Mouse (Mus musculus) stomach, embryonic 14.5 days (tissue): ENCODE results near the gene Daam2. TPM values are rescaled to one million over a fixed set of nuclear protein-coding genes. Genes with fewer than 3 reads are reported as not detected.

Experiments
- ATAC-seq: fragments of 200-750 bp; cut with Nextera tagmentation; 2 replicates; pipeline ENCODE4 v1.8.0; 2017; ENCODE audit warnings: low read depth, moderate TSS enrichment; ENCODE audit not compliant: insufficient number of reproducible peaks, insufficient read depth, low FRiP score
- H3K27ac ChIP-seq: fragments of 300-500 bp; sonication (generic); 2 replicates; pipeline ENCODE4 v1.5.1; 2014; ENCODE audit warnings: mild to moderate bottlenecking, low read length, moderate library complexity, mixed read lengths
- H3K27me3 ChIP-seq: fragments of 300-500 bp; sonication (generic); 2 replicates; pipeline ENCODE4 v1.6.1; 2014; ENCODE audit warnings: low read length, control low read depth, mixed read lengths; ENCODE audit not compliant: control insufficient read depth, insufficient read depth
- H3K36me3 ChIP-seq: fragments of 300-500 bp; sonication (generic); 2 replicates; pipeline ENCODE4 v1.6.1; 2014; ENCODE audit warnings: mild to moderate bottlenecking, control low read depth, low read length, moderate library complexity, mixed read lengths; ENCODE audit not compliant: control insufficient read depth, insufficient read depth
- H3K4me1 ChIP-seq: fragments of 300-500 bp; sonication (generic); 2 replicates; pipeline ENCODE4 v1.6.1; 2014; ENCODE audit warnings: low read length, control low read depth, mixed read lengths; ENCODE audit not compliant: control insufficient read depth, insufficient read depth
- H3K4me2 ChIP-seq: fragments of 300-500 bp; sonication (generic); replicated peaks from 2 replicates; pipeline ENCODE4 v1.6.1; 2014; ENCODE audit warnings: low read depth, low read length, control low read depth
- H3K4me3 ChIP-seq: fragments of 300-500 bp; sonication (generic); 2 replicates; pipeline ENCODE4 v1.5.1; 2014; ENCODE audit warnings: low read depth, low read length, control low read depth
- H3K9ac ChIP-seq: fragments of 300-500 bp; sonication (generic); replicated peaks from 2 replicates; pipeline ENCODE4 v1.6.1; 2014; ENCODE audit warnings: low read depth, mild to moderate bottlenecking, control low read depth, low read length, moderate library complexity, mixed read lengths
- H3K9me3 ChIP-seq: fragments of 300-500 bp; sonication (generic); 2 replicates; pipeline ENCODE4 v1.6.1; 2016; ENCODE audit warnings: low read depth, low read length, control low read depth; ENCODE audit not compliant: control insufficient read depth
- WGBS: fragments of 180-500 bp; shearing (Covaris S2); extraction: QIAGEN DNeasy Blood & Tissue Kit; methylation state at CpG from one replicate; pipeline ENCODE4 v1.1.7; 2014; 5-methylcytosine and 5-hydroxymethylcytosine counted together
- polyA plus RNA-seq: library from polyadenylated mRNA; unstranded; fragments of >200 nt; fragmentation: Nextera tagmentation; extraction: Ambion mirVana; gene quantifications from 2 replicates; pipeline ENCODE4 v1.2.1, GENCODE M21; 2014

The Daam2 gene
- polyA plus RNA-seq, 1 experiment from 2014 or later = 12.5 TPM

DNA sequence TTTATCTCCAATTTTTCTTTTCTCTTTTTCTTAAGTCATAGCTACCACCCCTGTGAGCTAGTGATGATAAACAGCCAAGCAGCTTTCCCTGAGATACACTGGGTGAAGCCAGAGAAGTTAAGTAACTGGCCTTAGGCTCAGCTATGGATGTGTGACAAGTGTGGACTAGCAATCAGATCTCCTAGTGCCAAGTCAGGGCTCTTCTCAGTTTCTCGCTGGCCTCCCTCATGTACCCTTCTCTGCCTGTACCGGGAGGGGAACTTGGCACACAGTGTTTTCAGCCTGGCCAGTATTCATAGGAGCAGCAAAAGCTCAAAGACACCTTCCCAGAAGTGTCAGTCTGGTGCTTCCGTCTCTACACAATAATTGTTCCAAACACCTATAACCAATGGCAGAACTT lies 140.3 kb downstream of the Daam2 start:
- Histone ChIP-seq H3K4me2 (no peak overlapping the region), H3K9ac (no peak overlapping the region), H3K4me3 (no peak overlapping the region), H3K36me3 (no peaks in the 10 kb centered on the region), H3K9me3 (no peaks in the 10 kb centered on the region), H3K27me3 (no peaks in the 10 kb centered on the region), H3K4me1 (peaks cover under 1% of the 10 kb centered on the region; the same call in 1 of the 2 replicates), H3K27ac (no peak overlapping the region)
- no peak for ATAC-seq
- 87% methylated on average over 3 of the region's 3 CpGs for WGBS

DNA sequence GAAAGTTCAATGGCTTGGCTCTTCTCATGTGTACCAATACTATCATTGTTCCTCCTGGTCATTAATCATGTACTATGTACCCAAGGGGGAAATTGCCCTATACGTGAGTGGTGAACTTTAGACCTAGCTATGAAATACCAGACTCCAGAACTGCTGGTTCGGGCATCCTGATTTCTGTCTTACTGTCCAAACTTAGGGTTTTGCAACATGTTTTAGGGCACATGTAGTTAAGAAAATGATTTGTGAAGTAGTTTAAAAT lies 141.1 kb downstream of the Daam2 start:
- no peaks in the 10 kb centered on the region for H3K9me3 ChIP-seq
- no peak overlapping the region for H3K4me3 ChIP-seq
- no peak overlapping the region for H3K4me2 ChIP-seq
- H3K36me3 ChIP-seq = no peaks in the 10 kb centered on the region
- H3K9ac ChIP-seq = no peak overlapping the region
- 58% methylated on average over 2 of the region's 2 CpGs for WGBS
- H3K27ac ChIP-seq = no peak overlapping the region
- ATAC-seq = no peak
- H3K27me3 ChIP-seq = no peaks in the 10 kb centered on the region
- no peaks in the 10 kb centered on the region for H3K4me1 ChIP-seq

DNA sequence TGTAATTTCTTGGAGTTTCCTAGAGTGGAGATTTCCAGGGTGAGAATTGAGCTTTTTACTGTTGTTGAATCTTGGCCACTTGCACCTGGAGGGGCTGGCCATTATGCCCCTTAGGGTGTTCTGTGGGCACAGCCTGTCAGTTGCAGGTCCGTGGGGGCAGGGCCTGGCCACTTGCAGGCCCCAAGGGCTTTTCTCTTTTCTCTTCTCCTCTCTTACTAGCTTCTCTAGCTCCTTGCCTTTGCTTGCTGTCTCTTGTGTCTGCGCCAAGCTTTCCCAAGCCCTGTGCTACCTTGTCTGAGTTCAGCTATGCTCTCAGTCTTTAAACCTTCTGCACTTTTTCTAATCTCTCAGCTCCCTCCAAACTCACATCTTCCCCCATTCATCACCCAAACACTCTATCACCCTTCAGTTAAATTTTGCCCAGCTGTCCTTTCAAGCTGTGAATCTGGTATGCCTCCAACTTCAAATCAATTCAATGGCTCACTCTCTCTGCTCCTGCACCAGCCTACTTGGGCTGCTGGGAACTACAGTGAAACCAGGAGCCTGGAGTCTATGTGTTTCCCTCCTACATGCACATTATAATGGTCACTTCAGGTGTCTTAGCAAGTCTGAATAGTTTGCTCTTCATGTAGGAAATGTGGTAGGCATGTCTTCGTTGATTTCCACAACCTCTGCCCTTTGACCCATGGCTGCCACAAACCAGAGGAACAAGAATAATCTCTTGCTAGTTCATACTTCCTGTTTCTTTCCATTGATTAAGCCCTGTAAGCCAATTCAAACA lies 141.7 kb downstream of the Daam2 start:
- WGBS = 59% methylated on average over 3 of the region's 3 CpGs
- Histone ChIP-seq H3K4me3 (no peak overlapping the region), H3K4me1 (no peaks in the 10 kb centered on the region), H3K36me3 (no peaks in the 10 kb centered on the region), H3K9ac (no peak overlapping the region), H3K9me3 (no peaks in the 10 kb centered on the region), H3K27ac (no peak overlapping the region), H3K4me2 (no peak overlapping the region), H3K27me3 (no peaks in the 10 kb centered on the region)
- no peak for ATAC-seq

- no peak for ATAC-seq
Observed at GRCm38 (mm10) chr17:49419813-49420212, 144.3 kb downstream of the Daam2 start.

GRCm38 (mm10) chr17:49416228-49416627 lies 147.9 kb downstream of the Daam2 start:
- ATAC-seq = no peak
- Histone ChIP-seq H3K9ac (no peak overlapping the region), H3K4me1 (no peaks in the 10 kb centered on the region), H3K36me3 (no peaks in the 10 kb centered on the region), H3K27me3 (no peaks in the 10 kb centered on the region), H3K4me2 (no peak overlapping the region), H3K4me3 (no peak overlapping the region), H3K9me3 (no peaks in the 10 kb centered on the region), H3K27ac (no peak overlapping the region)
- WGBS = 69% methylated on average over 3 of the region's 3 CpGs

More at GRCm38 (mm10) chr17:49419813-49420212, 144.3 kb downstream of the Daam2 start:
- no peaks in the 10 kb centered on the region for H3K27me3 ChIP-seq
- no peak overlapping the region for H3K4me3 ChIP-seq
- WGBS = 41% methylated on average over 6 of the region's 6 CpGs
- no peaks in the 10 kb centered on the region for H3K4me1 ChIP-seq
- no peak overlapping the region for H3K4me2 ChIP-seq
- no peaks in the 10 kb centered on the region for H3K9me3 ChIP-seq
- no peak overlapping the region for H3K27ac ChIP-seq
- no peaks in the 10 kb centered on the region for H3K36me3 ChIP-seq
- no peak overlapping the region for H3K9ac ChIP-seq

DNA sequence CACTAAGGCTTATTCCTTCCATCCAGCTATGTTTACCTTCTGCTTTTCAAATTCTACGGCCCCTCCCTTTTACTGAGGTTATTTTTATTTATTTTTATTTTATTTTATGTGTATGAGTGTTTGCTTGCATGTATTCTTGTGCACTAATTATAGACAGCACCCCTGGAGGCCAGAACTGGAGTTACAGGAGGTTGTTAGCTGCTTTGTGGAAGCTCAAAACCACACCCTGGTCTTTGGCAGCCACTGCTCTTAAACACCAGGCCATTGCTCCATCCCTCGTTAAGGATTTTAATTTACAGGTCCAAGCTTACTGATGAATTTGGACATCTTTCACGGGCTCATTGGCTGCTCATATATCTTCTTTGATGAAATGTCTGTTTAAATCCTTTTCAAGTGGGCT lies 150.6 kb downstream of the Daam2 start:
- H3K27ac ChIP-seq = no peak overlapping the region
- 56% methylated on average over 3 of the region's 3 CpGs for WGBS

GRCm38 (mm10) chr17:49412974-49413373 lies 151.2 kb downstream of the Daam2 start:
- H3K36me3 ChIP-seq = no peaks in the 10 kb centered on the region
- H3K9me3 ChIP-seq = no peaks in the 10 kb centered on the region
- H3K4me2 ChIP-seq = no peak overlapping the region
- no peaks in the 10 kb centered on the region for H3K27me3 ChIP-seq
- no peak overlapping the region for H3K9ac ChIP-seq
- WGBS = 83% methylated on average over 5 of the region's 5 CpGs
- H3K4me1 ChIP-seq = no peaks in the 10 kb centered on the region
- no peak for ATAC-seq
- H3K4me3 ChIP-seq = no peak overlapping the region
- no peak overlapping the region for H3K27ac ChIP-seq

More for the DNA sequence above, 150.6 kb downstream of the Daam2 start:
- no peak overlapping the region for H3K9ac ChIP-seq
- no peak for ATAC-seq
- no peak overlapping the region for H3K4me2 ChIP-seq
- H3K9me3 ChIP-seq = no peaks in the 10 kb centered on the region
- no peaks in the 10 kb centered on the region for H3K27me3 ChIP-seq
- H3K36me3 ChIP-seq = no peaks in the 10 kb centered on the region
- H3K4me1 ChIP-seq = no peaks in the 10 kb centered on the region
- H3K4me3 ChIP-seq = no peak overlapping the region
